Mouse (Mus musculus) kidney, postnatal 36 days (tissue): ENCODE measurements around the gene Scai.
"Not testable (repeated sequence)": the region's sequence is repeated elsewhere in the genome, so short reads cannot be mapped to it uniquely, and the experiment has no call there.

Source experiments
- DNase-seq, 2 experiments: peaks; one replicate each; pipeline ENCODE4 v3.0.0; 2021 to 2022; ENCODE audit warnings: mixed read lengths in 2 of 2

The Scai gene

GRCm38 (mm10) chr2:39129526-39130326 lies 60.8 kb downstream of the Scai start:
- DNase-seq, result no peak

- DNase-seq, result no peak
These were observed 66.4 kb downstream of the Scai start for GRCm38 (mm10) chr2:39124167-39124566.

- no peak for DNase-seq
These were observed 69.4 kb downstream of the Scai start for GRCm38 (mm10) chr2:39121137-39121536.

GRCm38 (mm10) chr2:39116583-39116982 lies 74.0 kb downstream of the Scai start:
- no peak for DNase-seq

- DNase-seq, result no peak
These were observed 76.4 kb downstream of the Scai start for GRCm38 (mm10) chr2:39114093-39114492.

- no peak for DNase-seq
These were observed 80.0 kb downstream of the Scai start for GRCm38 (mm10) chr2:39110514-39110913.

- DNase-seq, result not testable (repeated sequence)
These were observed 80.8 kb downstream of the Scai start for GRCm38 (mm10) chr2:39109712-39110111.

GRCm38 (mm10) chr2:39099951-39100350 lies 90.6 kb downstream of the Scai start:
- not testable (repeated sequence) for DNase-seq

GRCm38 (mm10) chr2:39097993-39098392 lies 92.5 kb downstream of the Scai start:
- peak in 1 of 2 experiments; percentile 6 for DNase-seq

- DNase-seq, result no peak
These were observed 98.6 kb downstream of the Scai start for GRCm38 (mm10) chr2:39091966-39092365.

GRCm38 (mm10) chr2:39082706-39083105 lies 107.8 kb downstream of the Scai start:
- DNase-seq, result peak; percentile 10 to 17

- DNase-seq, result no peak
These were observed 119.9 kb downstream of the Scai start for GRCm38 (mm10) chr2:39070666-39071065.

- DNase-seq, result no peak
These were observed 121.4 kb downstream of the Scai start for GRCm38 (mm10) chr2:39069096-39069495.

- DNase-seq, result peak; percentile 94 to 95
These were observed 125.0 kb downstream of the Scai start, which contains the start of gene Golga1 for GRCm38 (mm10) chr2:39065400-39065987. Golga1 (minus strand) TSS chr2:39065541.

GRCm38 (mm10) chr2:39064687-39065399 lies 125.7 kb downstream of the Scai start:
- DNase-seq, result peak in 1 of 2 experiments; percentile 17

GRCm38 (mm10) chr2:39048515-39048914 lies 142.0 kb downstream of the Scai start:
- no peak for DNase-seq

GRCm38 (mm10) chr2:39040215-39040614 lies 150.3 kb downstream of the Scai start:
- no peak for DNase-seq

GRCm38 (mm10) chr2:39031611-39032010 lies 158.9 kb downstream of the Scai start:
- DNase-seq, result no peak

- DNase-seq, result no peak
These were observed 170.5 kb downstream of the Scai start for GRCm38 (mm10) chr2:39020004-39020403.

- no peak for DNase-seq
These were observed 174.0 kb downstream of the Scai start for GRCm38 (mm10) chr2:39016581-39016980.
